Mouse (Mus musculus) embryonic fibroblast, embryonic 13.5 days (primary cell): ENCODE measurements around the gene Fam166b.

Experiments
- CTCF ChIP-seq: IDR thresholded peaks from 2 replicates; pipeline ENCODE4 v1.5.1; 2011; ENCODE audit warnings: mild to moderate bottlenecking, control low read depth, low read length, moderate library complexity, borderline replicate concordance; ENCODE audit not compliant: insufficient read depth
- POLR2A ChIP-seq: IDR thresholded peaks from 2 replicates; pipeline ENCODE4 v1.6.1; 2011; ENCODE audit warnings: low read depth, mild to moderate bottlenecking, control low read depth, low read length, moderate library complexity

DNA sequence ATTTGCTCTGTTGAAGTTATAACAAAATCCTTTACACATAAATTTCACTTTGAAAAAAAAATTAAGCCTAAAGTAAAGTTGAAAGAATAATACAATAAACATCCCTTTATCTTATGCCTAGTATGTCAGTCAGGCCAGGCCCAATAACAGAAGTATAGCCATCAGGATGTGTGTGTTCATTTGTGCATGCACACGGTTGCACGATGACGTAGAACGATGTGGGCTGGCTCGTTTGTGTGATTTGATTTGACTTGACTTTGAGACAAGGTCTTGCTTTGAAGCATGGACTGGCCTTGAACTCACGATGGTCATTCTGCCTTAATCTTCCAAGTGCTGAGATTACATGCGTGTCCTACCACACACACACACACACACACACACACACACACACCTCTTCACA is 37.9 kb upstream of the Fam166b start:
- TF ChIP-seq CTCF (no peak), POLR2A (no peak)
